Mouse (Mus musculus): ENCODE results near the gene Gm11172. TPM values are rescaled to one million over a fixed set of nuclear protein-coding genes. Genes with fewer than 3 reads are reported as not detected.
"Not testable (repeated sequence)": the region's sequence is repeated elsewhere in the genome, so short reads cannot be mapped to it uniquely, and the experiment has no call there.

Gene Gm11172
- polyA plus RNA-seq, 1 experiment from 2014 or later: not detected

GRCm38 (mm10) chr16:10838487-10839245, 26.0 kb downstream of the Gm11172 start:
- Histone ChIP-seq H3K4me3 (no peak overlapping the region), H3K4me2 (no peak overlapping the region), H3K9me3 (no peaks in the 10 kb centered on the region), H3K4me1 (replicated peaks) (peaks cover 25% of the 10 kb centered on the region), H3K27me3 (no peaks in the 10 kb centered on the region), H3K9ac (no peak overlapping the region), H3K36me3 (no peaks in the 10 kb centered on the region), H3K27ac (replicated peaks) (no peak overlapping the region)
- ATAC-seq (ENCODE audit: low read depth): no peak
- WGBS: 29% methylated on average over 10 of the region's 10 CpGs

- WGBS: 91% methylated on average over 14 of the region's 14 CpGs
- Histone ChIP-seq H3K4me3 (no peak overlapping the region), H3K9me3 (no peaks in the 10 kb centered on the region), H3K4me1 (replicated peaks) (peaks cover 28% of the 10 kb centered on the region), H3K36me3 (no peaks in the 10 kb centered on the region), H3K9ac (no peak overlapping the region), H3K4me2 (no peak overlapping the region), H3K27ac (replicated peaks) (no peak overlapping the region), H3K27me3 (no peaks in the 10 kb centered on the region)
- no peak for ATAC-seq (ENCODE audit: low read depth)
Observed at GRCm38 (mm10) chr16:10840018-10840417, 27.3 kb downstream of the Gm11172 start.

GRCm38 (mm10) chr16:10842282-10842855, 29.7 kb downstream of the Gm11172 start:
- Histone ChIP-seq H3K4me3 (no peak overlapping the region), H3K4me2 (no peak overlapping the region), H3K4me1 (replicated peaks) (peaks cover 30% of the 10 kb centered on the region), H3K9ac (no peak overlapping the region), H3K36me3 (no peaks in the 10 kb centered on the region), H3K27me3 (no peaks in the 10 kb centered on the region), H3K27ac (replicated peaks) (no peak overlapping the region), H3K9me3 (no peaks in the 10 kb centered on the region)
- 50% methylated on average over 4 of the region's 4 CpGs for WGBS
- ATAC-seq (ENCODE audit: low read depth): no peak

- 28% methylated on average over 18 of the region's 18 CpGs for WGBS
- Histone ChIP-seq H3K4me3 (no peak overlapping the region; the same call in 1 of the 2 replicates), H3K9me3 (no peaks in the 10 kb centered on the region)
Observed at GRCm38 (mm10) chr16:10843486-10844318, 31.0 kb downstream of the Gm11172 start.

GRCm38 (mm10) chr16:10844319-10844670, 31.6 kb downstream of the Gm11172 start:
- Histone ChIP-seq H3K27ac (replicated peaks) (no peak overlapping the region), H3K36me3 (no peaks in the 10 kb centered on the region), H3K4me1 (replicated peaks) (peaks cover 18% of the 10 kb centered on the region; the same call in 1 of the 2 replicates), H3K9me3 (no peaks in the 10 kb centered on the region), H3K9ac (no peak overlapping the region), H3K27me3 (no peaks in the 10 kb centered on the region), H3K4me2 (peak overlapping the region; percentile 45), H3K4me3 (no peak overlapping the region)
- WGBS: 72% methylated on average over 6 of the region's 6 CpGs
- ATAC-seq (ENCODE audit: low read depth): no peak

More at GRCm38 (mm10) chr16:10843486-10844318, 31.0 kb downstream of the Gm11172 start:
- peak overlapping the region; percentile 45 for H3K4me2 ChIP-seq
- no peaks in the 10 kb centered on the region for H3K36me3 ChIP-seq
- ATAC-seq (ENCODE audit: low read depth): no peak
- H3K9ac ChIP-seq: peak overlapping the region; percentile 26; the same call in 1 of the 2 replicates
- H3K27ac ChIP-seq (replicated peaks): no peak overlapping the region; the same call in 1 of the 2 replicates
- no peaks in the 10 kb centered on the region for H3K27me3 ChIP-seq
- H3K4me1 ChIP-seq (replicated peaks): peaks cover 21% of the 10 kb centered on the region; the same call in 1 of the 2 replicates

GRCm38 (mm10) chr16:10845952-10846351, 33.2 kb downstream of the Gm11172 start:
- Histone ChIP-seq H3K36me3 (no peaks in the 10 kb centered on the region), H3K27ac (replicated peaks) (no peak overlapping the region), H3K27me3 (no peaks in the 10 kb centered on the region), H3K4me2 (no peak overlapping the region), H3K9me3 (no peaks in the 10 kb centered on the region), H3K4me3 (no peak overlapping the region), H3K4me1 (replicated peaks) (peaks cover 20% of the 10 kb centered on the region), H3K9ac (no peak overlapping the region)
- 73% methylated on average over 6 of the region's 6 CpGs for WGBS
- ATAC-seq (ENCODE audit: low read depth): no peak

- 0 out of 2 replicates have a peak, but pooled peaks have one; percentile 7 for ATAC-seq (ENCODE audit: low read depth)
- Histone ChIP-seq H3K9me3 (no peaks in the 10 kb centered on the region), H3K4me2 (no peak overlapping the region), H3K36me3 (no peaks in the 10 kb centered on the region), H3K27ac (replicated peaks) (no peak overlapping the region), H3K4me3 (no peak overlapping the region), H3K27me3 (no peaks in the 10 kb centered on the region), H3K4me1 (replicated peaks) (peaks cover 25% of the 10 kb centered on the region), H3K9ac (no peak overlapping the region)
- 59% methylated on average over 4 of the region's 4 CpGs for WGBS
Observed at GRCm38 (mm10) chr16:10846503-10846902, 33.8 kb downstream of the Gm11172 start.

GRCm38 (mm10) chr16:10849965-10850861, 37.5 kb downstream of the Gm11172 start:
- Histone ChIP-seq H3K27me3 (no peaks in the 10 kb centered on the region), H3K4me1 (replicated peaks) (peaks cover 13% of the 10 kb centered on the region; the same call in 1 of the 2 replicates), H3K9ac (no peak overlapping the region), H3K4me2 (no peak overlapping the region), H3K9me3 (no peaks in the 10 kb centered on the region), H3K36me3 (no peaks in the 10 kb centered on the region), H3K27ac (replicated peaks) (no peak overlapping the region), H3K4me3 (no peak overlapping the region)
- ATAC-seq (ENCODE audit: low read depth): no peak
- WGBS: 71% methylated on average over 12 of the region's 12 CpGs

GRCm38 (mm10) chr16:10850905-10851304, 38.2 kb downstream of the Gm11172 start:
- Histone ChIP-seq H3K9me3 (no peaks in the 10 kb centered on the region), H3K36me3 (no peaks in the 10 kb centered on the region), H3K4me3 (no peak overlapping the region), H3K27ac (replicated peaks) (0 out of 2 replicates have a peak overlapping the region, but pooled peaks have one; percentile 23), H3K4me1 (replicated peaks) (peaks cover 13% of the 10 kb centered on the region; the same call in 1 of the 2 replicates), H3K9ac (no peak overlapping the region), H3K27me3 (no peaks in the 10 kb centered on the region), H3K4me2 (no peak overlapping the region)
- no peak for ATAC-seq (ENCODE audit: low read depth)
- WGBS: 43% methylated on average over 4 of the region's 4 CpGs

- H3K4me1 ChIP-seq (replicated peaks); H3K27me3 ChIP-seq; H3K9ac ChIP-seq; H3K9me3 ChIP-seq; H3K4me2 ChIP-seq; H3K27ac ChIP-seq (replicated peaks); H3K4me3 ChIP-seq; ATAC-seq (ENCODE audit: low read depth); H3K36me3 ChIP-seq: not testable (repeated sequence)
- WGBS: 87% methylated on average over 10 of the region's 10 CpGs
Observed at GRCm38 (mm10) chr16:10852216-10852615, 39.5 kb downstream of the Gm11172 start.

GRCm38 (mm10) chr16:10859726-10860245, 47.1 kb downstream of the Gm11172 start:
- Histone ChIP-seq H3K36me3 (no peaks in the 10 kb centered on the region), H3K4me1 (replicated peaks) (no peaks in the 10 kb centered on the region), H3K9me3 (no peaks in the 10 kb centered on the region), H3K4me3 (no peak overlapping the region), H3K9ac (no peak overlapping the region), H3K4me2 (no peak overlapping the region), H3K27me3 (no peaks in the 10 kb centered on the region), H3K27ac (replicated peaks) (no peak overlapping the region)
- 90% methylated on average over 7 of the region's 7 CpGs for WGBS
- no peak for ATAC-seq (ENCODE audit: low read depth)
